Mouse (Mus musculus) forebrain, embryonic 12.5 days (tissue): ENCODE measurements around the gene Sfxn5. TPM values are rescaled to one million over a fixed set of nuclear protein-coding genes. Genes with fewer than 3 reads are reported as not detected.

Experiments
- ATAC-seq: fragments of 200-750 bp; cut with Nextera tagmentation; 2 replicates; pipeline ENCODE4 v1.8.0; 2017; ENCODE audit warnings: moderate TSS enrichment; ENCODE audit not compliant: low FRiP score
- H3K27ac ChIP-seq: fragments of 300-500 bp; sonication (generic); 2 replicates; pipeline ENCODE4 v1.5.1; 2016; ENCODE audit warnings: mild to moderate bottlenecking
- H3K27me3 ChIP-seq: fragments of 300-500 bp; sonication (generic); 2 replicates; pipeline ENCODE4 v1.6.1; 2016; ENCODE audit warnings: mild to moderate bottlenecking
- H3K36me3 ChIP-seq: fragments of 300-500 bp; sonication (generic); replicated peaks from 2 replicates; pipeline ENCODE4 v1.6.1; 2016; ENCODE audit warnings: mild to moderate bottlenecking
- H3K4me1 ChIP-seq: fragments of 300-500 bp; sonication (generic); 2 replicates; pipeline ENCODE4 v1.6.1; 2016
- H3K4me2 ChIP-seq: fragments of 300-500 bp; sonication (generic); 2 replicates; pipeline ENCODE4 v1.6.1; 2016; ENCODE audit warnings: mild to moderate bottlenecking, moderate library complexity
- H3K4me3 ChIP-seq: fragments of 300-500 bp; sonication (generic); replicated peaks from 2 replicates; pipeline ENCODE4 v1.5.1; 2016; ENCODE audit warnings: mild to moderate bottlenecking
- H3K9ac ChIP-seq: fragments of 300-500 bp; sonication (generic); 2 replicates; pipeline ENCODE4 v1.6.1; 2016; ENCODE audit warnings: mild to moderate bottlenecking
- H3K9me3 ChIP-seq: fragments of 300-500 bp; sonication (generic); 2 replicates; pipeline ENCODE4 v1.6.1; 2016
- WGBS: fragments of 180-500 bp; shearing (Covaris S2); methylation state at CpG from one replicate; pipeline ENCODE4 v1.1.7; 2016; 5-methylcytosine and 5-hydroxymethylcytosine counted together
- polyA plus RNA-seq: library from polyadenylated mRNA; unstranded; fragments of >200 nt; fragmentation: Nextera tagmentation; extraction: Ambion mirVana; gene quantifications from 2 replicates; pipeline ENCODE4 v1.2.1, GENCODE M21; 2016

Sfxn5 gene
- polyA plus RNA-seq, 1 experiment from 2014 or later = 16.8 TPM

- Histone ChIP-seq H3K27me3 (peaks cover 5% of the 10 kb centered on the region), H3K9ac (no peak overlapping the region), H3K9me3 (no peaks in the 10 kb centered on the region), H3K4me3 (no peak overlapping the region), H3K4me1 (no peaks in the 10 kb centered on the region), H3K36me3 (no peaks in the 10 kb centered on the region; the same call in 1 of the 2 replicates), H3K4me2 (no peak overlapping the region), H3K27ac (no peak overlapping the region)
- 69% methylated on average over 13 of the region's 13 CpGs for WGBS
- ATAC-seq = no peak
Measured at GRCm38 (mm10) chr6:85341814-85342501, 8.7 kb upstream of the Sfxn5 start.

- Histone ChIP-seq H3K9ac (no peak overlapping the region), H3K36me3 (no peaks in the 10 kb centered on the region; the same call in 1 of the 2 replicates), H3K4me3 (no peak overlapping the region), H3K27ac (no peak overlapping the region), H3K27me3 (peaks cover 10% of the 10 kb centered on the region), H3K9me3 (no peaks in the 10 kb centered on the region), H3K4me2 (no peak overlapping the region), H3K4me1 (no peaks in the 10 kb centered on the region)
- no peak for ATAC-seq
- 77% methylated on average over 12 of the region's 12 CpGs for WGBS
Measured at GRCm38 (mm10) chr6:85340184-85340583, 7.0 kb upstream of the Sfxn5 start.

GRCm38 (mm10) chr6:85339273-85339901 is 6.2 kb upstream of the Sfxn5 start:
- WGBS = 69% methylated on average over 1 of the region's 1 CpGs

GRCm38 (mm10) chr6:85336944-85337343 is 3.7 kb upstream of the Sfxn5 start:
- H3K9ac ChIP-seq = no peak overlapping the region
- H3K4me1 ChIP-seq = peaks cover 4% of the 10 kb centered on the region
- H3K27me3 ChIP-seq = peaks cover 15% of the 10 kb centered on the region
- H3K4me2 ChIP-seq = no peak overlapping the region
- H3K4me3 ChIP-seq = no peak overlapping the region
- H3K27ac ChIP-seq = no peak overlapping the region
- H3K36me3 ChIP-seq = no peaks in the 10 kb centered on the region; the same call in 1 of the 2 replicates
- WGBS = 85% methylated on average over 9 of the region's 9 CpGs
- no peak for ATAC-seq
- H3K9me3 ChIP-seq = no peaks in the 10 kb centered on the region

More at GRCm38 (mm10) chr6:85339273-85339901, 6.2 kb upstream of the Sfxn5 start:
- no peaks in the 10 kb centered on the region; the same call in 1 of the 2 replicates for H3K36me3 ChIP-seq
- no peak overlapping the region for H3K4me3 ChIP-seq
- no peak overlapping the region for H3K27ac ChIP-seq
- no peak for ATAC-seq
- H3K4me1 ChIP-seq = no peaks in the 10 kb centered on the region
- peaks cover 15% of the 10 kb centered on the region for H3K27me3 ChIP-seq
- H3K9ac ChIP-seq = no peak overlapping the region
- no peak overlapping the region for H3K4me2 ChIP-seq
- H3K9me3 ChIP-seq = no peaks in the 10 kb centered on the region

- Histone ChIP-seq H3K27ac (no peak overlapping the region), H3K4me3 (no peak overlapping the region), H3K4me2 (no peak overlapping the region), H3K9ac (no peak overlapping the region), H3K27me3 (peaks cover 23% of the 10 kb centered on the region), H3K9me3 (no peaks in the 10 kb centered on the region), H3K4me1 (peaks cover 8% of the 10 kb centered on the region), H3K36me3 (no peaks in the 10 kb centered on the region)
- 53% methylated on average over 3 of the region's 3 CpGs for WGBS
- no peak for ATAC-seq
Measured at GRCm38 (mm10) chr6:85335352-85335751, 2.1 kb upstream of the Sfxn5 start.

- Histone ChIP-seq H3K4me3 (no peak overlapping the region), H3K9me3 (no peaks in the 10 kb centered on the region), H3K4me1 (peaks cover 8% of the 10 kb centered on the region), H3K36me3 (no peaks in the 10 kb centered on the region), H3K27ac (no peak overlapping the region), H3K27me3 (peaks cover 20% of the 10 kb centered on the region), H3K4me2 (no peak overlapping the region), H3K9ac (no peak overlapping the region)
- WGBS = 53% methylated on average over 5 of the region's 5 CpGs
- ATAC-seq = no peak
Measured at GRCm38 (mm10) chr6:85334851-85335250, 1.6 kb upstream of the Sfxn5 start.

- H3K27ac ChIP-seq = no peak overlapping the region
- ATAC-seq = no peak
- peaks cover 20% of the 10 kb centered on the region for H3K27me3 ChIP-seq
- H3K4me1 ChIP-seq = peaks cover 8% of the 10 kb centered on the region
- no peaks in the 10 kb centered on the region for H3K36me3 ChIP-seq
- no peaks in the 10 kb centered on the region for H3K9me3 ChIP-seq
- H3K4me3 ChIP-seq = no peak overlapping the region
- H3K4me2 ChIP-seq = peak overlapping the region; percentile 92; the same call in 1 of the 2 replicates
- no peak overlapping the region for H3K9ac ChIP-seq
Measured at GRCm38 (mm10) chr6:85334251-85334650, 1.0 kb upstream of the Sfxn5 start.

DNA sequence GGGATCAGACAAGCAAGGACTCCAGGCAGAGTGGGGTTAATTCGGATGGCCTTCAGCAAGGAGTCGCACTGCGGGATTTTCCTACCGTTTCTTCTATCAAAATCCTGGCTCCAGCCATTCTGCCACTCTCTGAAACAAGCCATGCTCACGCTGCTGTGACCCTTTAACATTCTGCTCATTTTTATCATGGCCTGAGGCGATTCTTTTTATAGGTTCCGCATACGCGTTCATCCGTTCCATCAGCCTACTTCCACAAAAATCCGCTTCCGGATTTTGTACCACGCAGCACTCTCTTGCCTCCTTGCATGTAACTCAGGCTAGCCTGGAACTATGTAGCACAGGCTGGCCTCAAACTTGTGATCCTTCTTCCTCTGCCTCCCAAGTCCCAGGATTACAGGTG is 510 bp upstream of the Sfxn5 start:
- peak overlapping the region; percentile 71 for H3K4me3 ChIP-seq
- no peak for ATAC-seq
- peaks cover 8% of the 10 kb centered on the region for H3K4me1 ChIP-seq
- peak overlapping the region; percentile 82 for H3K9ac ChIP-seq
- WGBS = 4% methylated on average over 13 of the region's 13 CpGs
- H3K9me3 ChIP-seq = no peaks in the 10 kb centered on the region
- H3K4me2 ChIP-seq = peak overlapping the region; percentile 92
- peak overlapping the region; percentile 93; the same call in 1 of the 2 replicates for H3K27ac ChIP-seq
- H3K36me3 ChIP-seq = no peaks in the 10 kb centered on the region
- H3K27me3 ChIP-seq = peaks cover 20% of the 10 kb centered on the region

GRCm38 (mm10) chr6:85332351-85332999 is 747 bp downstream of the Sfxn5 start:
- WGBS = under 1% methylated on average over 41 of the region's 41 CpGs
- Histone ChIP-seq H3K36me3 (no peaks in the 10 kb centered on the region), H3K27ac (peak overlapping the region; percentile 93; the same call in 1 of the 2 replicates), H3K27me3 (peaks cover 20% of the 10 kb centered on the region), H3K9me3 (no peaks in the 10 kb centered on the region), H3K9ac (peak overlapping the region; percentile 82), H3K4me2 (peak overlapping the region; percentile 92), H3K4me3 (peak overlapping the region; percentile 71), H3K4me1 (peaks cover 8% of the 10 kb centered on the region)
- ATAC-seq = no peak; the same call in 1 of the 2 replicates

- WGBS = 15% methylated on average over 8 of the region's 8 CpGs
- Histone ChIP-seq H3K4me1 (peaks cover 8% of the 10 kb centered on the region), H3K4me2 (peak overlapping the region; percentile 92), H3K36me3 (no peaks in the 10 kb centered on the region), H3K27ac (no peak overlapping the region), H3K9ac (peak overlapping the region; percentile 82; the same call in 1 of the 2 replicates), H3K9me3 (no peaks in the 10 kb centered on the region), H3K27me3 (peaks cover 20% of the 10 kb centered on the region), H3K4me3 (peak overlapping the region; percentile 71)
- no peak for ATAC-seq
Measured at GRCm38 (mm10) chr6:85331736-85332135, 1.5 kb downstream of the Sfxn5 start.

DNA sequence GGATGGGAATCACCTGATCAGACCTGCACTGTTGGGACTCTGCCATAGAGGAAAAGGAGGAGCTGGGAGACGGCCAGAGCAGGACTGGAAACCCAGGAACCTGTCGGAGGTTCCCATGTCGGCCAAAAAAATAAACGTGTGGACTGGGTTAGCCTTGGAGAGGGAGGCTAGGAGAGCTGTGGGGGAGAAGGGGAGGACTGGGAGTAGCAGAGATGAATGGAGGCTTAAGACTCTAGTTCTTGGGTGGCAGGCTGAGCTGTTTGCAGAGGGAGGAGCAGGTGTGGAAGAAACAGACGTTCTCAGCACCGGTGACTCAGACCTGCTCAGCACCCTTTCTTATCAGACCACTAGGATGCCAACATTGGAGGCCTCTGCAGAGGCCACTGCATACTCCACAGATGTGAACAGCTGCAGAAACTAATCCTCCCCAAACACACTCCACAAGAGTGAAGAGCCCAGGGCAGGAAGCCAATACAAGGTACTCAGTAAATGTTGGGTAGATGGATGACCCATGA is 1.9 kb downstream of the Sfxn5 start:
- Histone ChIP-seq H3K27ac (no peak overlapping the region), H3K36me3 (no peaks in the 10 kb centered on the region), H3K9ac (no peak overlapping the region), H3K27me3 (peaks cover 20% of the 10 kb centered on the region), H3K4me1 (peaks cover 8% of the 10 kb centered on the region), H3K9me3 (no peaks in the 10 kb centered on the region), H3K4me3 (no peak overlapping the region; the same call in 1 of the 2 replicates), H3K4me2 (peak overlapping the region; percentile 92)
- 44% methylated on average over 6 of the region's 6 CpGs for WGBS
- no peak for ATAC-seq

- 93% methylated on average over 4 of the region's 4 CpGs for WGBS
- H3K4me2 ChIP-seq = no peak overlapping the region
- no peak overlapping the region for H3K4me3 ChIP-seq
- H3K36me3 ChIP-seq = no peaks in the 10 kb centered on the region
- peaks cover 13% of the 10 kb centered on the region for H3K27me3 ChIP-seq
- H3K4me1 ChIP-seq = peaks cover 8% of the 10 kb centered on the region
- no peak overlapping the region for H3K9ac ChIP-seq
- no peaks in the 10 kb centered on the region for H3K9me3 ChIP-seq
- ATAC-seq = no peak
- no peak overlapping the region for H3K27ac ChIP-seq
Measured at GRCm38 (mm10) chr6:85329666-85330185, 3.5 kb downstream of the Sfxn5 start.
